Mouse (Mus musculus) neural tube, embryonic 15.5 days (tissue): ENCODE data around the gene Rgs19. TPM values are rescaled to one million over a fixed set of nuclear protein-coding genes. Genes with fewer than 3 reads are reported as not detected.

Experiments used
- ATAC-seq: fragments of 200-750 bp; cut with Nextera tagmentation; 2 replicates; pipeline ENCODE4 v1.8.0; 2017; ENCODE audit warnings: mild to moderate bottlenecking, moderate TSS enrichment, moderate library complexity; ENCODE audit not compliant: low FRiP score
- H3K27ac ChIP-seq: fragments of 300-500 bp; sonication (generic); replicated peaks from 2 replicates; pipeline ENCODE4 v1.5.1; 2015; ENCODE audit warnings: mild to moderate bottlenecking, inconsistent platforms
- H3K27me3 ChIP-seq: fragments of 300-500 bp; sonication (generic); replicated peaks from 2 replicates; pipeline ENCODE4 v1.6.1; 2015; ENCODE audit warnings: inconsistent platforms
- H3K36me3 ChIP-seq: fragments of 300-500 bp; sonication (generic); 2 replicates; pipeline ENCODE4 v1.6.1; 2015; ENCODE audit warnings: inconsistent platforms
- H3K4me1 ChIP-seq: fragments of 300-500 bp; sonication (generic); 2 replicates; pipeline ENCODE4 v1.6.1; 2015; ENCODE audit warnings: inconsistent platforms
- H3K4me2 ChIP-seq: fragments of 300-500 bp; sonication (generic); 2 replicates; pipeline ENCODE4 v1.6.1; 2015; ENCODE audit warnings: inconsistent platforms, mild to moderate bottlenecking, moderate library complexity
- H3K4me3 ChIP-seq: fragments of 300-500 bp; sonication (generic); replicated peaks from 2 replicates; pipeline ENCODE4 v1.5.1; 2015; ENCODE audit warnings: mild to moderate bottlenecking, inconsistent platforms
- H3K9ac ChIP-seq: fragments of 300-500 bp; sonication (generic); replicated peaks from 2 replicates; pipeline ENCODE4 v1.6.1; 2015; ENCODE audit warnings: mild to moderate bottlenecking, inconsistent platforms
- H3K9me3 ChIP-seq: fragments of 300-500 bp; sonication (generic); replicated peaks from 2 replicates; pipeline ENCODE4 v1.6.1; 2016; ENCODE audit warnings: inconsistent platforms
- WGBS: fragments of 180-500 bp; shearing (Covaris S2); methylation state at CpG from one replicate; pipeline ENCODE4 v1.1.7; 2015; ENCODE audit warnings: mixed read lengths; 5-methylcytosine and 5-hydroxymethylcytosine counted together
- polyA plus RNA-seq: library from polyadenylated mRNA; unstranded; fragments of >200 nt; fragmentation: Nextera tagmentation; extraction: Ambion mirVana; gene quantifications from 2 replicates; pipeline ENCODE4 v1.2.1, GENCODE M21; 2015

The Rgs19 gene
- polyA plus RNA-seq, 1 experiment from 2014 or later = 66.4 TPM

DNA sequence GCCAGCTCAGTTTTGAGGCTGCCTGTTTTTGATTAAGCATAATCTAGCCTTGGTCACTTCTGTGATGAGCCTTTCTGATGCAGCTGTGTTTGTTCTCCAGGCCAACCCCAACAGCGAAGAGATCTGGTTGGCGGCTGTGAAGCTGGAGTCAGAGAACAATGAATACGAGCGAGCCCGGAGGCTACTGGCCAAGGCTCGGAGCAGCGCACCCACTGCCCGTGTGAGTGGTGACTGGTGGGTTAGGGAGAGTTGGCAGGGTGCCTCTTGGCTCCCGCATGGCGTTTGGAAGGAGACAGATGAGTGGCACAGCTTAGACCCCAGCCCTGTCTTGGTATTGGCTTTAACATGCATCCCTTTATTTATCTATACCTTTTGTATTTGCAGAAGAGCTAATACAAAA lies 44.9 kb downstream of the Rgs19 start:
- H3K27me3 ChIP-seq = no peaks in the 10 kb centered on the region
- ATAC-seq = no peak
- no peak overlapping the region for H3K4me2 ChIP-seq
- peaks cover 81% of the 10 kb centered on the region for H3K36me3 ChIP-seq
- WGBS = 87% methylated on average over 10 of the region's 10 CpGs
- H3K4me1 ChIP-seq = no peaks in the 10 kb centered on the region
- no peaks in the 10 kb centered on the region for H3K9me3 ChIP-seq
- H3K4me3 ChIP-seq = no peak overlapping the region
- H3K27ac ChIP-seq = no peak overlapping the region
- H3K9ac ChIP-seq = no peak overlapping the region

DNA sequence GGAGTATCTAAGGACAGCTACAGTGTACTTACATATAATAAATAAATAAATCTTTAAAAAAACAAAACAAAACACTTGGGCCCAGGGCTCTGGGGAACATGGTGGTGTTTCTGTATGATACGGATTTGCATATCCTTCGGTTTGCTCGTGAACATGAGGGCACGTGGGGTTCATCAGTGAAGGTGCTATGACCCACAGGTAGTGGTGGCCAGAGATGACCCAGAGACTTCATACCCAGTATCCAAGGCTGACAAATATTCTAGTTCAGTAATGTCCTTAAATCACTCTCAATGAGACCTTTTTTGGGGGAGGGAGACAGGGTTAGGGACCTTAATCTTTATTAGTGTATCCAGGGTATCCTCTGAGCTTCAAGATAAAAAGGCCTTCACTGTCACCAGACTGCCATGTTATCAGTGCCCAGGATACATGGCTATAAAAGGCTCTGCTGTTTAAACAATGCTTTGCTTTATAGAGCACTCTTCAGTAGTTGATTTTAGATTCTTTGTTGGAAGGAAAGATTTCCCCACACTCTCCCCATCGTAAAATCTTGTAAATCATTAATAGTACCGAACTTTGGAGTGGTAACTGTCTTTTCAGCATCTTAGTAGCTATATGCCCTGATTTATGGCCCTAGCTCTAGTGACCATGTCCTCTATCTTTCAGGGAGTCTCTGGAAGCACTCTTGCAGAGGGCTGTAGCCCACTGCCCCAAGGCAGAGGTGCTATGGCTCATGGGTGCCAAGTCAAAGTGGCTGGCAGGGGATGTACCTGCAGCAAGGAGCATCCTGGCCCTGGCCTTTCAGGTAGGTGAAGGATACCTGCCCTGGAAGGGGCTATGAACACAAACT lies 46.9 kb downstream of the Rgs19 start:
- ATAC-seq = no peak

DNA sequence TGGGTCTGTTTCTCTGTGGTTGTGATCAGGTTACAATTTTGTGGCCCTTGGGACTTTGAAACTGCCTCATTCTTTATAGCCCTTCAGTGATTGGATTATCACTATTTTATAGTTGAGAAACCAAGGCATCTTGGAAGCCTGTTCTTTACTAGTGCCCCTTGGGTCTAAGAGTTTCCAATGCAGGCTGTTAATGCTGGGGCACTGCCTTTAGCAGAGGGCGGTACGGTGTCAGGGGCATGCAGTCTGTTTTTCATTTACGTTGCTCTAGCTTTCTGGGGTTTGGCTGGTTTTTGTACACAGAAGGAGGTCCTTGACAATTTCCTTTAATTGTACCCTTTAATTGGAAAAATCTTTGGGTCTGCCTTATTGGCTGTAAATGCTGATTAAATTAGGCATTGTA lies 48.1 kb downstream of the Rgs19 start:
- no peak for ATAC-seq
- Histone ChIP-seq H3K27ac (no peak overlapping the region), H3K9me3 (no peaks in the 10 kb centered on the region), H3K4me1 (no peaks in the 10 kb centered on the region), H3K36me3 (peaks cover 83% of the 10 kb centered on the region), H3K4me2 (no peak overlapping the region), H3K27me3 (no peaks in the 10 kb centered on the region), H3K9ac (no peak overlapping the region), H3K4me3 (no peak overlapping the region)
- WGBS = 82% methylated on average over 3 of the region's 3 CpGs

More for the DNA sequence above, 46.9 kb downstream of the Rgs19 start:
- H3K4me2 ChIP-seq = no peak overlapping the region
- H3K4me1 ChIP-seq = no peaks in the 10 kb centered on the region
- peaks cover 78% of the 10 kb centered on the region for H3K36me3 ChIP-seq
- H3K4me3 ChIP-seq = no peak overlapping the region
- 83% methylated on average over 6 of the region's 6 CpGs for WGBS
- H3K9me3 ChIP-seq = no peaks in the 10 kb centered on the region
- no peak overlapping the region for H3K27ac ChIP-seq
- H3K9ac ChIP-seq = no peak overlapping the region
- no peaks in the 10 kb centered on the region for H3K27me3 ChIP-seq

DNA sequence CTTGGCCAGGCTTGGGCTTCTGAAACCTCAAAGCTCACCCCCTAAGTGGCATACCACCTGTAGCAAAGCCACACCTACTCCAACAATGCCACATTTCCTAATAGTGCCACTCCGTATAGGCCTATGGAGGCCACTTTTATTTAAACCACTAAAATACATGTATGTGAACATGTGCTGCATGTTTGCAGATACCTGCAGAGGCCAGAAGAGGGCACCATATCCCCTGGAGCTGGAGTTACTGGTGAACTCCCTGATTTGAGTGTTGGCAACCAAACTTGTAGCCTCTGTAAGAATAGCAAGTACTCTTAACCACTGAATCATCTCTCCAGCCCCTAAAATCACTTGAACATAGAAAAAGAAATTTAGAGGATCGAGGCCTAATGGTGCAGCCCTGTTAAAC lies 49.4 kb downstream of the Rgs19 start:
- Histone ChIP-seq H3K4me1 (no peaks in the 10 kb centered on the region), H3K9me3 (no peaks in the 10 kb centered on the region), H3K9ac (no peak overlapping the region), H3K4me3 (no peak overlapping the region), H3K36me3 (peaks cover 81% of the 10 kb centered on the region), H3K27ac (no peak overlapping the region), H3K4me2 (no peak overlapping the region), H3K27me3 (no peaks in the 10 kb centered on the region)
- 97% methylated on average over 2 of the region's 2 CpGs for WGBS
- no peak for ATAC-seq

Other genes with a start within 250 kb of the Rgs19 start
- gene Zbtb46, start 234.6 kb downstream of the Rgs19 start, polyA plus RNA-seq = 18.5 and 19.7 TPM in 2 replicates
- gene Abhd16b, start 200.8 kb downstream of the Rgs19 start, polyA plus RNA-seq = 0.12 and 0.13 TPM in 2 replicates
- 112 and 113 TPM in 2 replicates for gene Tpd52l2, start 196.8 kb downstream of the Rgs19 start, polyA plus RNA-seq
- gene Dnajc5, start 173.5 kb downstream of the Rgs19 start, polyA plus RNA-seq = 242 and 263 TPM in 2 replicates
- 65.6 and 66.7 TPM in 2 replicates for gene Uckl1, start 109.1 kb downstream of the Rgs19 start, polyA plus RNA-seq
- 58.2 and 61.1 TPM in 2 replicates for gene Prpf6, start 102.1 kb downstream of the Rgs19 start, polyA plus RNA-seq
- gene Zfp512b, start 101.2 kb downstream of the Rgs19 start, polyA plus RNA-seq = 68.1 and 87.0 TPM in 2 replicates
- gene Samd10, start 94.8 kb downstream of the Rgs19 start, polyA plus RNA-seq = 164 and 191 TPM in 2 replicates
- 0.20 and 1.3 TPM in 2 replicates for gene Gm29797, start 36.9 kb downstream of the Rgs19 start, polyA plus RNA-seq
- gene Sox18, start 22.3 kb downstream of the Rgs19 start, polyA plus RNA-seq = 21.0 and 21.6 TPM in 2 replicates
- 43.2 and 44.9 TPM in 2 replicates for gene Tcea2, start 13.7 kb downstream of the Rgs19 start, polyA plus RNA-seq
- gene Lkaaear1, start 4.5 kb upstream of the Rgs19 start, polyA plus RNA-seq = not detected in 2 replicates
- gene Oprl1, start 21.0 kb upstream of the Rgs19 start, polyA plus RNA-seq = 72.5 and 87.0 TPM in 2 replicates
- 11.3 and 15.1 TPM in 2 replicates for gene Myt1, start 69.4 kb upstream of the Rgs19 start, polyA plus RNA-seq
- 26.6 and 30.2 TPM in 2 replicates for gene Pcmtd2, start 143.9 kb upstream of the Rgs19 start, polyA plus RNA-seq
- gene Polr3k, start 170.4 kb upstream of the Rgs19 start, polyA plus RNA-seq = 74.2 and 76.2 TPM in 2 replicates